Comparison of ENCODE assay signal across 29 mouse cellular contexts in the genomic region with DNA sequence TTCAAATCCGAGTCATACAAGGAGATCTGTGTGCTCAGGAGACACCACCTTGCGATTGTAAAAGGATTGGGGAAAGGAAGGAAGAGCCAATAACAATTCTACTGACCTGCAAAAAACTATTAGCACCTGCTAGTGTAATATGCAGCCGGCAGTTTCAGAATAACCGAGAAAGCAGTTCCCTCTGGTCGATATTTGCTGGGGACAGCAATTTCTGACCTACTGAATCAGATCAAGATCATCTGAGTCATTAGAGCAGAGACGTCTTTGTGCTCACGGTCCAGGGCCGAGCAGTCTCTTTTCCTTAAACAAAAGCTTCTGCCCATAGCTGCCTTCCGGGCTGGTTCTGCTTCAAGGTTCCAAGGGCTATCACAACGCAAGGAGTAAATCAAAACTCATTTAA.
DNase-seq lines count a peak whose midpoint lies in the region; ATAC-seq and TF ChIP-seq lines count a peak whose summit lies in the region.
"Had no signal": no experiment of that assay in that cellular context is flagged by ENCODE, and none has a peak within 500 bp of the region (broad histone marks: within the 10 kb centered on the region; RNA-seq: fewer than 3 reads in every experiment).

No protein-coding gene starts in this region.

- 0 out of 2 replicates have a peak overlapping the region, but pooled peaks have one; percentile 50 for H3K27ac ChIP-seq in hindbrain, embryonic 10.5 days
- H3K27ac ChIP-seq in hindbrain, postnatal 0 days = no peak overlapping the region
- H3K27ac ChIP-seq in neural tube, embryonic 13.5 days (replicated peaks) = peak overlapping the region; percentile 55
- H3K27ac ChIP-seq in midbrain, embryonic 12.5 days (replicated peaks) = peak overlapping the region; percentile 50
- H3K27ac ChIP-seq in neural tube, embryonic 15.5 days (replicated peaks) = peak overlapping the region; percentile 41; the same call in 1 of the 2 replicates
- H3K27ac ChIP-seq: embryonic facial prominence, embryonic 13.5 days; kidney, postnatal 0 days; liver, embryonic 14.5 days; macrophage had no signal

- TF ChIP-seq CTCF in hindbrain, postnatal 0 days (IDR thresholded peaks at IDR 0.05; ENCODE audit: low read depth) = no peak

- no peak overlapping the region for H3K9ac ChIP-seq in hindbrain, postnatal 0 days (replicated peaks; ENCODE audit: low read length)
- H3K9ac ChIP-seq in neural tube, embryonic 13.5 days = no peak overlapping the region
- no peak overlapping the region for H3K9ac ChIP-seq in midbrain, embryonic 12.5 days (replicated peaks)
- H3K9ac ChIP-seq in neural tube, embryonic 15.5 days (replicated peaks) = no peak overlapping the region
- H3K9ac ChIP-seq: embryonic facial prominence, embryonic 13.5 days; forebrain, postnatal 0 days; liver, embryonic 14.5 days had no signal

- H3K4me2 ChIP-seq in hindbrain, postnatal 0 days (ENCODE audit: low read depth, low read length) = no peak overlapping the region
- no peak overlapping the region for H3K4me2 ChIP-seq in neural tube, embryonic 13.5 days
- H3K4me2 ChIP-seq in midbrain, embryonic 12.5 days (replicated peaks) = no peak overlapping the region
- H3K4me2 ChIP-seq in neural tube, embryonic 15.5 days = no peak overlapping the region
- H3K4me2 ChIP-seq: embryonic facial prominence, embryonic 13.5 days; heart, embryonic 11.5 days had no signal

- H3K9me3 ChIP-seq in hindbrain, embryonic 10.5 days = no peaks in the 10 kb centered on the region
- H3K9me3 ChIP-seq in hindbrain, postnatal 0 days (ENCODE audit: low read length) = no peaks in the 10 kb centered on the region
- no peaks in the 10 kb centered on the region for H3K9me3 ChIP-seq in neural tube, embryonic 13.5 days
- H3K9me3 ChIP-seq in midbrain, embryonic 12.5 days = no peaks in the 10 kb centered on the region
- no peaks in the 10 kb centered on the region for H3K9me3 ChIP-seq in neural tube, embryonic 15.5 days (replicated peaks)
- H3K9me3 ChIP-seq: embryonic facial prominence, embryonic 13.5 days had no signal

- no peak for DNase-seq in hindbrain, embryonic 10.5 days (ENCODE audit: low spot score)
- no peak for DNase-seq in hindbrain, postnatal 0 days (ENCODE audit: low spot score)
- no peak for DNase-seq in neural tube, embryonic 10.5 days (ENCODE audit: extremely low spot score, low spot score)
- DNase-seq in urinary bladder, adult 18-20 months (ENCODE audit: low spot score in 2 of 2) = no peak
- DNase-seq in gastrocnemius, postnatal 4 days (ENCODE audit: low spot score in 2 of 2) = no peak
- DNase-seq: adrenal gland, postnatal 25 days; cerebellum, adult 18-20 months; cerebellum, postnatal 10 days; forebrain, postnatal 0 days; gastrocnemius, postnatal 10 days; heart, postnatal 10 days; kidney, adult 8-10 months; layer of hippocampus, adult 9-11 months; liver; lung, adult 2 months; lung, postnatal 10 days; right cerebral cortex, postnatal 25 days; spleen, adult 18-20 months; thymus, postnatal 14 days had no signal

- no peak for ATAC-seq in hindbrain, postnatal 0 days
- no peak for ATAC-seq in neural tube, embryonic 13.5 days (ENCODE audit: low read depth)
- no peak for ATAC-seq in midbrain, embryonic 12.5 days (ENCODE audit: low FRiP score, low read depth)
- no peak for ATAC-seq in neural tube, embryonic 15.5 days (ENCODE audit: low FRiP score)
- ATAC-seq: forebrain, postnatal 0 days; intestine, embryonic 16.5 days had no signal

- WGBS in hindbrain, embryonic 10.5 days = 81% methylated on average over 10 of the region's 10 CpGs
- 58% methylated on average over 10 of the region's 10 CpGs for WGBS in hindbrain, postnatal 0 days
- 65% methylated on average over 10 of the region's 10 CpGs for WGBS in neural tube, embryonic 13.5 days
- whole genome bisulfite sequencing in midbrain, embryonic 12.5 days = 76% methylated on average over 10 of the region's 10 CpGs
- WGBS in neural tube, embryonic 15.5 days = 63% methylated on average over 10 of the region's 10 CpGs

- H3K4me1 ChIP-seq in hindbrain, embryonic 10.5 days (replicated peaks) = peaks cover 19% of the 10 kb centered on the region
- no peaks in the 10 kb centered on the region; the same call in 1 of the 2 replicates for H3K4me1 ChIP-seq in hindbrain, postnatal 0 days (ENCODE audit: insufficient read depth, low read length)
- peaks cover 49% of the 10 kb centered on the region for H3K4me1 ChIP-seq in neural tube, embryonic 13.5 days (replicated peaks)
- peaks cover 5% of the 10 kb centered on the region; the same call in 1 of the 2 replicates for H3K4me1 ChIP-seq in midbrain, embryonic 12.5 days
- H3K4me1 ChIP-seq in neural tube, embryonic 15.5 days = peaks cover 29% of the 10 kb centered on the region
- H3K4me1 ChIP-seq: embryonic facial prominence, embryonic 13.5 days had no signal

- no peaks in the 10 kb centered on the region for H3K36me3 ChIP-seq in hindbrain, embryonic 10.5 days
- no peaks in the 10 kb centered on the region for H3K36me3 ChIP-seq in hindbrain, postnatal 0 days (ENCODE audit: insufficient read depth, low read length)
- no peaks in the 10 kb centered on the region for H3K36me3 ChIP-seq in neural tube, embryonic 13.5 days
- no peaks in the 10 kb centered on the region for H3K36me3 ChIP-seq in midbrain, embryonic 12.5 days
- no peaks in the 10 kb centered on the region for H3K36me3 ChIP-seq in neural tube, embryonic 15.5 days
- H3K36me3 ChIP-seq: embryonic facial prominence, embryonic 13.5 days had no signal

- no peak overlapping the region for H3K4me3 ChIP-seq in hindbrain, embryonic 10.5 days
- H3K4me3 ChIP-seq in hindbrain, postnatal 0 days (ENCODE audit: low read length) = no peak overlapping the region
- H3K4me3 ChIP-seq in neural tube, embryonic 13.5 days = no peak overlapping the region
- no peak overlapping the region for H3K4me3 ChIP-seq in midbrain, embryonic 12.5 days
- H3K4me3 ChIP-seq in neural tube, embryonic 15.5 days (replicated peaks) = no peak overlapping the region
- H3K4me3 ChIP-seq: embryonic facial prominence, embryonic 13.5 days; myocyte had no signal

- H3K27me3 ChIP-seq in hindbrain, embryonic 10.5 days (ENCODE audit: insufficient read depth, poor library complexity, severe bottlenecking) = no peaks in the 10 kb centered on the region
- H3K27me3 ChIP-seq in hindbrain, postnatal 0 days (ENCODE audit: insufficient read depth, low read length) = no peaks in the 10 kb centered on the region
- H3K27me3 ChIP-seq in neural tube, embryonic 13.5 days = no peaks in the 10 kb centered on the region
- H3K27me3 ChIP-seq in midbrain, embryonic 12.5 days = no peaks in the 10 kb centered on the region
- H3K27me3 ChIP-seq in neural tube, embryonic 15.5 days (replicated peaks) = no peaks in the 10 kb centered on the region
- H3K27me3 ChIP-seq: embryonic facial prominence, embryonic 13.5 days had no signal
